Mouse (Mus musculus) adrenal gland, adult 8-10 months (tissue): ENCODE results near the gene Sh2d5. TPM values are rescaled to one million over a fixed set of nuclear protein-coding genes. Genes with fewer than 3 reads are reported as not detected.

Source experiments
- DNase-seq: peaks from one replicate; pipeline ENCODE4 v3.0.0; 2022
- total RNA-seq, 4 experiments: library from RNA; stranded (reverse); gene quantifications; 2 replicates each; pipeline ENCODE4 v1.2.4; 2022

Gene Sh2d5
- total RNA-seq: 1 to 10 TPM; 2.5 to 4.7 (median 3.4) TPM

- DNase-seq: peak; percentile 68
Measured at GRCm38 (mm10) chr4:138250088-138250960, at the start of gene Sh2d5, which contains the start of gene Kif17. Sh2d5 (plus strand) TSS chr4:138250403. Kif17 (plus strand) TSS chr4:138250435.

GRCm38 (mm10) chr4:138200769-138201168 is 49.4 kb upstream of the Sh2d5 start:
- DNase-seq: no peak

GRCm38 (mm10) chr4:138201696-138202095 is 48.5 kb upstream of the Sh2d5 start:
- DNase-seq: no peak

GRCm38 (mm10) chr4:138210116-138210515 is 40.1 kb upstream of the Sh2d5 start:
- DNase-seq: peak; percentile 71

- DNase-seq: no peak
Measured at GRCm38 (mm10) chr4:138213861-138214260, 36.3 kb upstream of the Sh2d5 start.

- no peak for DNase-seq
Measured at GRCm38 (mm10) chr4:138215671-138216199, 34.5 kb upstream of the Sh2d5 start.

- DNase-seq: peak; percentile 64
Measured at GRCm38 (mm10) chr4:138216200-138216890, 33.9 kb upstream of the Sh2d5 start, which contains the start of gene Hp1bp3. Hp1bp3 (plus strand) TSS chr4:138216296.

GRCm38 (mm10) chr4:138216891-138217392 is 33.3 kb upstream of the Sh2d5 start:
- peak; percentile 97 for DNase-seq

GRCm38 (mm10) chr4:138217441-138217840 is 32.8 kb upstream of the Sh2d5 start:
- DNase-seq: no peak

GRCm38 (mm10) chr4:138217951-138218685 is 32.1 kb upstream of the Sh2d5 start:
- no peak for DNase-seq

GRCm38 (mm10) chr4:138219331-138219730 is 30.9 kb upstream of the Sh2d5 start:
- no peak for DNase-seq

GRCm38 (mm10) chr4:138220761-138221160 is 29.4 kb upstream of the Sh2d5 start:
- peak; percentile 63 for DNase-seq

- DNase-seq: no peak
Measured at GRCm38 (mm10) chr4:138221406-138221805, 28.8 kb upstream of the Sh2d5 start.

- DNase-seq: no peak
Measured at GRCm38 (mm10) chr4:138222396-138222795, 27.8 kb upstream of the Sh2d5 start.

GRCm38 (mm10) chr4:138223623-138224022 is 26.6 kb upstream of the Sh2d5 start:
- DNase-seq: no peak

- no peak for DNase-seq
Measured at GRCm38 (mm10) chr4:138246756-138247665, 3.2 kb upstream of the Sh2d5 start.

- DNase-seq: no peak
Measured at GRCm38 (mm10) chr4:138251819-138252218, 1.6 kb downstream of the Sh2d5 start.

GRCm38 (mm10) chr4:138252231-138252630 is 2.0 kb downstream of the Sh2d5 start:
- DNase-seq: no peak

- no peak for DNase-seq
Measured at GRCm38 (mm10) chr4:138257116-138257687, 7.0 kb downstream of the Sh2d5 start.

- DNase-seq: no peak
Measured at GRCm38 (mm10) chr4:138258663-138259062, 8.5 kb downstream of the Sh2d5 start.

GRCm38 (mm10) chr4:138259482-138259881 is 9.3 kb downstream of the Sh2d5 start:
- no peak for DNase-seq
